Mouse (Mus musculus) small intestine, adult 2 months (tissue): ENCODE measurements around the gene Ccdc57. TPM values are rescaled to one million over a fixed set of nuclear protein-coding genes. Genes with fewer than 3 reads are reported as not detected.

ENCODE experiments used
- H3K27ac ChIP-seq: fragments of 200-500 bp; 2 replicates; pipeline ENCODE4 v1.5.1; 2012; ENCODE audit warnings: low read depth, low read length, control low read depth, inconsistent platforms; ENCODE audit not compliant: insufficient read depth
- H3K27me3 ChIP-seq: fragments of 200-500 bp; 2 replicates; pipeline ENCODE4 v1.6.1; 2012; ENCODE audit warnings: mild to moderate bottlenecking, moderate library complexity, low read length, inconsistent platforms; ENCODE audit not compliant: control insufficient read depth, insufficient read depth
- H3K36me3 ChIP-seq: fragments of 200-500 bp; 2 replicates; pipeline ENCODE4 v1.6.1; 2012; ENCODE audit warnings: mild to moderate bottlenecking, low read length, control low read depth, inconsistent platforms; ENCODE audit not compliant: control insufficient read depth, insufficient read depth
- H3K4me1 ChIP-seq: fragments of 200-500 bp; 2 replicates; pipeline ENCODE4 v1.6.1; 2012; ENCODE audit warnings: low read length, inconsistent platforms, mixed read lengths; ENCODE audit not compliant: control insufficient read depth, insufficient read depth, insufficient read length
- H3K4me3 ChIP-seq: fragments of 200-500 bp; 2 replicates; pipeline ENCODE4 v1.5.1; 2012; ENCODE audit warnings: low read depth, mild to moderate bottlenecking, control low read depth, inconsistent platforms, low read length, moderate library complexity
- CTCF ChIP-seq: fragments of 200-500 bp; IDR thresholded peaks from 2 replicates; pipeline ENCODE4 v1.5.1; 2012; ENCODE audit warnings: low read depth, mild to moderate bottlenecking, control low read depth, inconsistent platforms, low read length, moderate library complexity, mixed read lengths; ENCODE audit not compliant: insufficient replicate concordance, insufficient read length; ENCODE audit errors: extremely low read depth
- POLR2A ChIP-seq: fragments of 200-500 bp; IDR thresholded peaks from 2 replicates; pipeline ENCODE4 v1.6.1; 2012; ENCODE audit warnings: low read depth, mild to moderate bottlenecking, control low read depth, inconsistent platforms, low read length, moderate library complexity
- WGBS: fragments of 180-500 bp; shearing (Covaris S2); methylation state at CpG from one replicate; pipeline ENCODE4 v1.1.7; 2018; 5-methylcytosine and 5-hydroxymethylcytosine counted together
- polyA plus RNA-seq: library from polyadenylated mRNA; depleted of rRNA; stranded (reverse); fragments of >200 nt; gene quantifications from 2 replicates; pipeline ENCODE4 v1.2.3, GENCODE M21; 2012

Ccdc57 gene
- polyA plus RNA-seq, 1 experiment: 0.43 TPM

- H3K27ac ChIP-seq: peak overlapping the region; percentile 100
- H3K27me3 ChIP-seq: no peaks in the 10 kb centered on the region
- H3K4me3 ChIP-seq: peak overlapping the region; percentile 54
- TF ChIP-seq CTCF: no peak
- peak; percentile 14; the same call in 1 of the 2 replicates for TF ChIP-seq POLR2A
- WGBS: 25% methylated on average over 24 of the region's 24 CpGs
- H3K4me1 ChIP-seq: peaks cover 15% of the 10 kb centered on the region
- no peaks in the 10 kb centered on the region for H3K36me3 ChIP-seq
These were observed 29.4 kb downstream of the Ccdc57 start for GRCm38 (mm10) chr11:120903159-120903850.

DNA sequence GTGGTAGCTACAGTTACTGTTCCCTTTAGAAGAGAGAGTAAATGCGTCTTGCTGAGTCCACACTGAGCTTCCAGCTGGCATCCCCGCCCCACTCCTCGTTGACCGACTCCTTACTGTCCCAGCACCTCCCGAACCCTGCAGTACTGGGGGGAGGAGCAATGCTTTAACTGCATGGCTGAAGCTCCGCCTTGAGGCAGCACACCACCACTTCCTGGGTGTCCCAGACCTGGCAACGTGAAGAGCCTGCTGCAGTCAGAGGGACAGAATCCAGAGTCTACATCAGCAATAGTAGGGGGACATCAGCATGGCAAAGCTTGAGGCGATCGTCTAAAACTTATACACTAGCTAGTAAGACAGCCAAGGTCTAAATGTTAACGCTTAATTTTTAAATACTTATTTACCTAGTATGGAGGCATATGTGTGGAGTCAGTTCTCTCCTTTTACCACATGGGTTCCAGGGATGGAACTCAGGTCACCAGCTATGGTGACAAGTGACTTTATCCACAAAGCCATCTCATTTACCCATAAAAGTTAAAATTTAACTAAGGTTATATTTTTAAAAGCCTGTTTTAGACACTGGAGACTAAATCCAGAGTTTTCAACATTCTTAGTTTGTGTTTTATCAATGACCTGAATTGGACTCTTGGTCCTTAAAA is 30.1 kb downstream of the Ccdc57 start:
- Histone ChIP-seq H3K4me1 (peaks cover 17% of the 10 kb centered on the region), H3K27ac (peak overlapping the region; percentile 100), H3K27me3 (no peaks in the 10 kb centered on the region), H3K36me3 (no peaks in the 10 kb centered on the region), H3K4me3 (peak overlapping the region; percentile 54)
- TF ChIP-seq CTCF: no peak
- no peak for TF ChIP-seq POLR2A
- 16% methylated on average over 10 of the region's 10 CpGs for WGBS

- TF ChIP-seq CTCF (no peak), POLR2A (no peak)
- 82% methylated on average over 21 of the region's 21 CpGs for WGBS
- H3K4me3 ChIP-seq: no peak overlapping the region; the same call in 1 of the 2 replicates
- H3K4me1 ChIP-seq: peaks cover 17% of the 10 kb centered on the region
- peak overlapping the region; percentile 100 for H3K27ac ChIP-seq
- no peaks in the 10 kb centered on the region for H3K27me3 ChIP-seq
- no peaks in the 10 kb centered on the region for H3K36me3 ChIP-seq
These were observed 30.8 kb downstream of the Ccdc57 start for GRCm38 (mm10) chr11:120901729-120902486.

DNA sequence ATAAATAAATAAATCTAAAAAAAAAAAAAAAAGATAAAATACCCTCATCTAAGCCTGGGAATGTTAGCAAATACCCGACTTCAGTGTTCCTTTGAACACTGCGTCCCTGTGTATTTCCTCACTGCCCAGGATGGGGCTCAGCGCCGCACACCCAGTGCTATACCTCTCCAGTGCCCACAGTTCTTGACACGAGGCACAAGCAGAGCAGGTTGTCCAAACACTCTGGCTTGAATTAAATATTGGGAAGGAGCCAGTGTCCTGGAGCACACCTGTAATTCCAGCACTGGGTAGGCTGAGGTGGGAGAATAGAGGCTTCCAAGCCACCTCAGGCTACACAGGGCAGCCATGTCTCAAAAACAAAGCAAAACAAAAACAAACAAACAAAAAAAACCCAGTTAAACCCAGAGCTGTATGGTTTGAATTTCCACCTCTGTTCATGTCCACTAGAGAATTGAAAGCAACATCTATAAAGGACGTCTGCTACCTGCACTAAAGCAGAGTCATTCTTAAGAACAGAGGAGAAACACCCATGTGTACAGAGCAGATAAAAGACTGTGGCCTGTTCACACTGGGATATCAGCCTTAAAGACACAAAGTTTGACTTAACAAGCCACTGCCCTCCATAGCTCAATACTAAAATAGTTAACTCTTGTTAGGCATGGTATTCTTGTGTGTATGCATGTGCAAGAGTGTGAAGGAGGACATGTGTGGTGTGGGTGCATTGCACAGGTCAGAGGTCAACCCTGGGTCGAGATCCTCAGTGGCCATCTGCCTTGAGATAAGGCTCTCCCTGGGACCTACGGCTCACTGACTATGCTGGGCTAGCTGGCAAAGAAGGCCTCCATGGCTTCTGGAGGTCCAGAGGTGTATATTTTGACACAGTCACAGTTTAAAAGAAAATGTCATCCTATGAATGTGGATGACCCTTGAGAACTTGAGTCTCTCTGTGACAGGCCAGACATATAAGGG is 32.1 kb downstream of the Ccdc57 start:
- 73% methylated on average over 8 of the region's 8 CpGs for WGBS
- H3K4me3 ChIP-seq: no peak overlapping the region

GRCm38 (mm10) chr11:120898114-120898548 is 34.5 kb downstream of the Ccdc57 start:
- H3K27me3 ChIP-seq: no peaks in the 10 kb centered on the region
- no peak for TF ChIP-seq CTCF
- no peak for TF ChIP-seq POLR2A
- peaks cover 11% of the 10 kb centered on the region for H3K4me1 ChIP-seq
- peaks cover 2% of the 10 kb centered on the region; the same call in 1 of the 2 replicates for H3K36me3 ChIP-seq
- WGBS: 71% methylated on average over 6 of the region's 6 CpGs
- H3K27ac ChIP-seq: no peak overlapping the region
- H3K4me3 ChIP-seq: no peak overlapping the region

More for the DNA sequence above, 32.1 kb downstream of the Ccdc57 start:
- no peaks in the 10 kb centered on the region for H3K36me3 ChIP-seq
- H3K4me1 ChIP-seq: peaks cover 17% of the 10 kb centered on the region
- TF ChIP-seq CTCF (no peak), POLR2A (no peak)
- no peak overlapping the region for H3K27ac ChIP-seq
- H3K27me3 ChIP-seq: no peaks in the 10 kb centered on the region

- Histone ChIP-seq H3K27me3 (no peaks in the 10 kb centered on the region), H3K4me3 (no peak overlapping the region), H3K36me3 (peaks cover 2% of the 10 kb centered on the region; the same call in 1 of the 2 replicates), H3K27ac (no peak overlapping the region), H3K4me1 (0 out of 2 replicates have a peak, but pooled peaks cover 2% of the 10 kb centered on the region)
- no peak for TF ChIP-seq POLR2A
- 91% methylated on average over 6 of the region's 6 CpGs for WGBS
These were observed 37.2 kb downstream of the Ccdc57 start for GRCm38 (mm10) chr11:120895441-120895840.
